Mouse (Mus musculus) kidney, embryonic 14.5 days (tissue): ENCODE data around the gene Gatd1. TPM values are rescaled to one million over a fixed set of nuclear protein-coding genes. Genes with fewer than 3 reads are reported as not detected.
"Not testable (repeated sequence)": the region's sequence is repeated elsewhere in the genome, so short reads cannot be mapped to it uniquely, and the experiment has no call there.

Experiments
- ATAC-seq: fragments of 200-750 bp; cut with Nextera tagmentation; 2 replicates; pipeline ENCODE4 v1.8.0; 2017; ENCODE audit warnings: moderate number of reproducible peaks, mild to moderate bottlenecking, moderate TSS enrichment, moderate library complexity; ENCODE audit not compliant: low FRiP score, low TSS enrichment
- H3K27ac ChIP-seq: fragments of 300-500 bp; sonication (generic); 2 replicates; pipeline ENCODE4 v1.5.1; 2014; ENCODE audit warnings: low read depth, mild to moderate bottlenecking, low read length, moderate library complexity, mixed read lengths
- H3K27me3 ChIP-seq: fragments of 300-500 bp; sonication (generic); 2 replicates; pipeline ENCODE4 v1.6.1; 2014; ENCODE audit warnings: mild to moderate bottlenecking, low read length; ENCODE audit not compliant: control insufficient read depth, insufficient read depth
- H3K36me3 ChIP-seq: fragments of 300-500 bp; sonication (generic); 2 replicates; pipeline ENCODE4 v1.6.1; 2014; ENCODE audit warnings: low read length, mixed read lengths; ENCODE audit not compliant: control insufficient read depth, insufficient read depth
- H3K4me1 ChIP-seq: fragments of 300-500 bp; sonication (generic); 2 replicates; pipeline ENCODE4 v1.6.1; 2014; ENCODE audit warnings: low read length, mixed read lengths; ENCODE audit not compliant: control insufficient read depth, insufficient read depth
- H3K4me2 ChIP-seq: fragments of 300-500 bp; sonication (generic); replicated peaks from 2 replicates; pipeline ENCODE4 v1.6.1; 2014; ENCODE audit warnings: low read depth, mild to moderate bottlenecking, low read length
- H3K4me3 ChIP-seq: fragments of 300-500 bp; sonication (generic); 2 replicates; pipeline ENCODE4 v1.5.1; 2014; ENCODE audit warnings: mild to moderate bottlenecking, low read length
- H3K9ac ChIP-seq: fragments of 300-500 bp; sonication (generic); 2 replicates; pipeline ENCODE4 v1.6.1; 2014; ENCODE audit warnings: low read depth, mild to moderate bottlenecking, low read length, moderate library complexity
- H3K9me3 ChIP-seq: fragments of 300-500 bp; sonication (generic); 2 replicates; pipeline ENCODE4 v1.6.1; 2016; ENCODE audit warnings: low read length; ENCODE audit not compliant: control insufficient read depth
- WGBS: fragments of 180-500 bp; shearing (Covaris S2); extraction: QIAGEN DNeasy Blood & Tissue Kit; methylation state at CpG from one replicate; pipeline ENCODE4 v1.1.7; 2014; 5-methylcytosine and 5-hydroxymethylcytosine counted together
- polyA plus RNA-seq: library from polyadenylated mRNA; unstranded; fragments of >200 nt; fragmentation: Nextera tagmentation; extraction: Ambion mirVana; gene quantifications from 2 replicates; pipeline ENCODE4 v1.2.1, GENCODE M21; 2014

Gene Gatd1
- polyA plus RNA-seq, 1 experiment from 2014 or later = 54.5 TPM

- Histone ChIP-seq H3K4me3 (no peak overlapping the region), H3K4me2 (no peak overlapping the region), H3K9ac (no peak overlapping the region), H3K27me3 (peaks cover 17% of the 10 kb centered on the region), H3K27ac (no peak overlapping the region), H3K4me1 (peaks cover 21% of the 10 kb centered on the region), H3K9me3 (no peaks in the 10 kb centered on the region), H3K36me3 (no peaks in the 10 kb centered on the region; the same call in 1 of the 2 replicates)
- no peak for ATAC-seq
- 94% methylated on average over 14 of the region's 14 CpGs for WGBS
Measured at GRCm38 (mm10) chr7:141457236-141457635, 43.3 kb upstream of the Gatd1 start.

GRCm38 (mm10) chr7:141456739-141457138 is 42.8 kb upstream of the Gatd1 start:
- Histone ChIP-seq H3K27ac (no peak overlapping the region), H3K4me2 (no peak overlapping the region), H3K4me3 (no peak overlapping the region), H3K9ac (no peak overlapping the region), H3K27me3 (peaks cover 12% of the 10 kb centered on the region), H3K4me1 (peaks cover 16% of the 10 kb centered on the region), H3K9me3 (no peaks in the 10 kb centered on the region), H3K36me3 (peaks cover 4% of the 10 kb centered on the region; the same call in 1 of the 2 replicates)
- 88% methylated on average over 6 of the region's 6 CpGs for WGBS
- ATAC-seq = no peak

GRCm38 (mm10) chr7:141455610-141456314 is 41.8 kb upstream of the Gatd1 start:
- Histone ChIP-seq H3K9ac (peak overlapping the region; percentile 69), H3K4me1 (peaks cover 10% of the 10 kb centered on the region), H3K27me3 (peaks cover 4% of the 10 kb centered on the region; the same call in 1 of the 2 replicates), H3K27ac (peak overlapping the region; percentile 48), H3K36me3 (peaks cover 14% of the 10 kb centered on the region), H3K9me3 (no peaks in the 10 kb centered on the region), H3K4me3 (peak overlapping the region; percentile 58), H3K4me2 (peak overlapping the region; percentile 98)
- peak; percentile 25 for ATAC-seq
- WGBS = 0% methylated on average over 23 of the region's 23 CpGs

GRCm38 (mm10) chr7:141454967-141455551 is 41.1 kb upstream of the Gatd1 start, which contains the start of gene Pnpla2:
Pnpla2 (plus strand) TSS chr7:141455198.
- H3K27me3 ChIP-seq = no peaks in the 10 kb centered on the region
- 1% methylated on average over 44 of the region's 45 CpGs for WGBS
- H3K9ac ChIP-seq = peak within 1 kb of the TSS; percentile 69
- peak within 1 kb of the TSS; percentile 98 for H3K4me2 ChIP-seq
- peaks cover 21% of the 10 kb centered on the region for H3K36me3 ChIP-seq
- peak; percentile 85 for ATAC-seq
- peak within 1 kb of the TSS; percentile 58 for H3K4me3 ChIP-seq
- H3K4me1 ChIP-seq = peaks cover 10% of the 10 kb centered on the region
- H3K27ac ChIP-seq = peak within 1 kb of the TSS; percentile 48
- no peaks in the 10 kb centered on the region for H3K9me3 ChIP-seq

- Histone ChIP-seq H3K4me2 (no peak overlapping the region), H3K4me3 (no peak overlapping the region), H3K27ac (no peak overlapping the region), H3K4me1 (peaks cover 13% of the 10 kb centered on the region), H3K9me3 (no peaks in the 10 kb centered on the region), H3K27me3 (no peaks in the 10 kb centered on the region), H3K9ac (no peak overlapping the region), H3K36me3 (peaks cover 35% of the 10 kb centered on the region)
- WGBS = 68% methylated on average over 2 of the region's 2 CpGs
- ATAC-seq = no peak
Measured at GRCm38 (mm10) chr7:141453636-141454035, 39.7 kb upstream of the Gatd1 start.

GRCm38 (mm10) chr7:141451928-141452327 is 38.0 kb upstream of the Gatd1 start:
- ATAC-seq = no peak
- no peaks in the 10 kb centered on the region for H3K27me3 ChIP-seq
- H3K36me3 ChIP-seq = peaks cover 39% of the 10 kb centered on the region
- H3K4me1 ChIP-seq = peaks cover 17% of the 10 kb centered on the region
- no peak overlapping the region for H3K9ac ChIP-seq
- no peak overlapping the region for H3K4me2 ChIP-seq
- H3K4me3 ChIP-seq = no peak overlapping the region
- no peak overlapping the region for H3K27ac ChIP-seq
- H3K9me3 ChIP-seq = no peaks in the 10 kb centered on the region

GRCm38 (mm10) chr7:141447110-141447991 is 33.4 kb upstream of the Gatd1 start, which contains the start of gene Rplp2:
Rplp2 (plus strand) TSS chr7:141447370.
- H3K9ac ChIP-seq = peak within 1 kb of the TSS; percentile 94
- H3K4me2 ChIP-seq = peak within 1 kb of the TSS; percentile 58
- peak within 1 kb of the TSS; percentile 74 for H3K27ac ChIP-seq
- peaks cover 39% of the 10 kb centered on the region for H3K36me3 ChIP-seq
- H3K4me3 ChIP-seq = peak within 1 kb of the TSS; percentile 86
- H3K27me3 ChIP-seq = no peaks in the 10 kb centered on the region
- peaks cover 23% of the 10 kb centered on the region for H3K4me1 ChIP-seq
- peak; percentile 91 for ATAC-seq
- WGBS = under 1% methylated on average over 63 of the region's 63 CpGs
- H3K9me3 ChIP-seq = no peaks in the 10 kb centered on the region

- not testable (repeated sequence) for ATAC-seq, H3K9me3 ChIP-seq, H3K27me3 ChIP-seq, H3K9ac ChIP-seq, H3K27ac ChIP-seq
- Histone ChIP-seq H3K36me3 (peaks cover 35% of the 10 kb centered on the region), H3K4me3 (peak overlapping the region; percentile 86; the same call in 1 of the 2 replicates), H3K4me2 (peak overlapping the region; percentile 58; the same call in 1 of the 2 replicates), H3K4me1 (peaks cover 24% of the 10 kb centered on the region)
- 81% methylated on average over 3 of the region's 3 CpGs for WGBS
Measured at GRCm38 (mm10) chr7:141446374-141446773, 32.4 kb upstream of the Gatd1 start.
